Mouse (Mus musculus): ENCODE results near the gene Slc6a9. TPM values are rescaled to one million over a fixed set of nuclear protein-coding genes. Genes with fewer than 3 reads are reported as not detected.

The Slc6a9 gene
- polyA plus RNA-seq, 1 experiment: 129 TPM

DNA sequence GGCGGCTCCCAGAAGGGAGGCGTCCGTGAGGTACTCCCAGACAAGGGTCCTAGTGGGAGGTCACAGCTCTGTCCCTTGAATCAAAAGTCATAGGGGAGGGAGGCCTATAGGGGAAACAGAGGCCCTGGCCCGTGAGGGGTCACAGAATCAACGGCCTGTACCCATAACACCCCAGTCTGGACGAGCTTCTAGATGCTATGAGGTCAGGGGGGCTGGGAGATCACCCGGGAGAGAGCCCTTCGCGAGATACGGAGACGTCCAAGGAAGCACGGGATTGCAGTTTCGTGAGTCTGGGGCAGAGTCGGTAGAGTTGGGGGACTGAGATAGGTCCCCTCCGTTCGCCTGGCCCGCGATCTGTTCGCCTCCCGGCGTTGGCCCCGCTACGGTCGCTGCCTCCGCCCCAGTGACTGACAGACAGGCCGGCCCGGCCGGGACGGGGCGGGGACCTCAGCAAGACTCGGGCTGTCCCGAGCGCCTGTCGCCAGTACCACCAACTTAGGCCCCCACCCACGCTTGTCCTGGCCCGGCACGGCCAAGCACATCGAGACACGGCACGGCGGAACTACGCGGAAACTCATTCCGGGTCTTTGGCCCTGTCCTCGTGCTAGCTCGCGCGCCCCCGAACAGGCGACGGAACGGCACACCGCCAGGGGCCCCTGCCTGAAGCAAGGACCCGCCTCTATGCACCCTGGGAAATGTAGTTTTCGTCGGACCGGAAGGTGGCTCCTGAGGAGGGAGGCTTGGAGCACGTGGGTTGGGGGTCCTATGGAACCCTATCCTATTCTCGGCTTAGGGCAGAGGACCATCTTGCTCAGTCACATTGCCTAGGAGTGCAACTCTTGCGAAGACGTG lies 80.5 kb downstream of the Slc6a9 start, which contains the start of gene Ipo13:
Ipo13 (minus strand) TSS at position 409 of the 852 bp plus-strand sequence.
- peak within 1 kb of the TSS; percentile 95 for H3K4me3 ChIP-seq
- TF ChIP-seq POLR2AphosphoS2 (IDR thresholded peaks at IDR 0.05; ENCODE audit: insufficient read length, low read depth) (peak; percentile 87), REST (IDR thresholded peaks at IDR 0.05; ENCODE audit: insufficient read depth, insufficient read length) (no peak), TCF12 (IDR thresholded peaks at IDR 0.05; ENCODE audit: insufficient read depth, poor library complexity, severe bottlenecking) (no peak), MAX (IDR thresholded peaks at IDR 0.05; ENCODE audit: low read depth) (peak; percentile 92), E2F4 (IDR thresholded peaks at IDR 0.05; ENCODE audit: insufficient read depth) (no peak), TCF3 (IDR thresholded peaks at IDR 0.05; ENCODE audit: insufficient read length, low read depth) (no peak), POLR2A (IDR thresholded peaks at IDR 0.05; ENCODE audit: insufficient read length, low read depth) (peak; percentile 94), CEBPB (IDR thresholded peaks at IDR 0.05; ENCODE audit: insufficient read depth, poor library complexity, severe bottlenecking) (no peak), SRF (IDR thresholded peaks at IDR 0.05; ENCODE audit: control insufficient read depth, insufficient read length, low read depth) (no peak), USF1 (IDR thresholded peaks at IDR 0.05; ENCODE audit: low read depth) (peak; percentile 79), MYOG (IDR thresholded peaks at IDR 0.05; ENCODE audit: control insufficient read depth in 1 of 3, insufficient read depth in 1 of 3, insufficient read length in 2 of 3, low read depth in 2 of 3) (peak in 1 of 3 experiments; percentile 2)
- peak within 1 kb of the TSS; percentile 11 for H3ac ChIP-seq (ENCODE audit: control insufficient read depth, insufficient read length)
- no peaks in the 10 kb centered on the region for H3K36me3 ChIP-seq (ENCODE audit: control insufficient read depth, insufficient read depth)
- no peaks in the 10 kb centered on the region for H3K27me3 ChIP-seq (ENCODE audit: control insufficient read depth, insufficient read depth, insufficient read length)
- peak within 1 kb of the TSS; percentile 83 for H3K4me2 ChIP-seq (ENCODE audit: low read depth)
- H3K79me2 ChIP-seq (ENCODE audit: control insufficient read depth, insufficient read depth): peaks cover 47% of the 10 kb centered on the region

DNA sequence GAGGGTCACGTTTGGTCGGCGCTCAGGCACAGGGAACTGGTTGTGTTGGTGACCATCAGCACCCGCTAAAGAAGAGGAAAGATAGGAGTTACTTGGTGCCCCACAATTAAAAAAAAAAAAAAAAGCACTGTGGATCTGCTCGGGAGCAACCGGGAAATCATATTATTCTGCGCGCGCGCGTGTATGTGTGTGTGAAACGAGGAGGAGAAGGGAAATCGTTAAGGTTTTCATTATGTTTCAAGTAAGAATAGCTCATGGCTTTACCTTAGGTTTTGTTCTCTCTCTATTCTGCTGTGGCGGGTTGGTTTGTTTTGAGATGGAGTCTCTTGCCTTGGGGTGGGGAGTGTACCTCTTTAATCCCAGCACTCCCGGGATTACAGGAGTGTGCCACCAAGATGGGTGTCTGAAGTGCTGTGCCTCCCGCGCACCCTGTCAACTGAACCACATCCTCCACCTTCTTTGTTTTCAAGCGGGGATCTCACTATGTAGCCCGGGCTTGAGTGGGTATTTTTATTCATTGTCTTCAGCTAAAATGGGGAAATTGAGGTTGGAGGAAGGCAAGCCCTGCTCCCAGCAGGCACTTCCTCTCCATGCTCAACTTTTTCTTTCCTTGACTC lies 81.3 kb downstream of the Slc6a9 start:
- peaks cover 39% of the 10 kb centered on the region for H3K79me2 ChIP-seq (ENCODE audit: control insufficient read depth, insufficient read depth)
- TF ChIP-seq TCF3 (IDR thresholded peaks at IDR 0.05; ENCODE audit: insufficient read length, low read depth): no peak
- TF ChIP-seq POLR2A (IDR thresholded peaks at IDR 0.05; ENCODE audit: insufficient read length, low read depth): no peak
- TF ChIP-seq E2F4 (IDR thresholded peaks at IDR 0.05; ENCODE audit: insufficient read depth): no peak
- TF ChIP-seq MAX (IDR thresholded peaks at IDR 0.05; ENCODE audit: low read depth): no peak
- TF ChIP-seq MYOG (IDR thresholded peaks at IDR 0.05; ENCODE audit: control insufficient read depth in 1 of 3, insufficient read depth in 1 of 3, insufficient read length in 2 of 3, low read depth in 2 of 3): no peak
- TF ChIP-seq USF1 (IDR thresholded peaks at IDR 0.05; ENCODE audit: low read depth): no peak
- no peak for TF ChIP-seq MYOD1 (IDR thresholded peaks at IDR 0.05; ENCODE audit: control insufficient read depth in 1 of 3, insufficient read length in 2 of 3, low read depth in 2 of 3)
- no peak for TF ChIP-seq POLR2AphosphoS2 (IDR thresholded peaks at IDR 0.05; ENCODE audit: insufficient read length, low read depth)
- no peak for TF ChIP-seq REST (IDR thresholded peaks at IDR 0.05; ENCODE audit: insufficient read depth, insufficient read length)
- no peak for TF ChIP-seq CEBPB (IDR thresholded peaks at IDR 0.05; ENCODE audit: insufficient read depth, poor library complexity, severe bottlenecking)
- TF ChIP-seq TCF12 (IDR thresholded peaks at IDR 0.05; ENCODE audit: insufficient read depth, poor library complexity, severe bottlenecking): no peak
- no peaks in the 10 kb centered on the region for H3K36me3 ChIP-seq (ENCODE audit: control insufficient read depth, insufficient read depth)
- H3ac ChIP-seq (ENCODE audit: control insufficient read depth, insufficient read length): peak overlapping the region; percentile 11
- peak overlapping the region; percentile 83 for H3K4me2 ChIP-seq (ENCODE audit: low read depth)
- peak overlapping the region; percentile 95 for H3K4me3 ChIP-seq
- no peaks in the 10 kb centered on the region for H3K27me3 ChIP-seq (ENCODE audit: control insufficient read depth, insufficient read depth, insufficient read length)

DNA sequence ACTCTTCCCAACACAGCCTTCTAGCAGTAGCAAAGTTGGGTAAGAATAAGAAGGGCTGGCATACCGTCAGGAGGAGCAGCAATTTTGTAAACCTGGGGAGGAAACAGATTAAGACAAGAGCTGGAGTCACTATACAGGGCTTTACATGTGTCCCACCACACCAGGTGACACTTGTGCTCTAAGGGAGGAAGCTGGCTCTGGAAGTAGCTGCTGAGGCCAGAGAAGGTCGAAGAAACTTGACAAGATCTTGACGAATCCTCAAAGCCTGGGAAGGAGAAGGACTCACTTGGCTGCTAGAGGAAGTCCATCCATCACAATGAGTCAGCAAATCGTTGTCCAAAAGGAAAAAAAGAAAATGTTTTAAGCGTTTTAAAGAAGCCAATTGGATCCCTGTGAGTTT lies 82.1 kb downstream of the Slc6a9 start:
- Histone ChIP-seq H3K4me2 (ENCODE audit: low read depth) (no peak overlapping the region), H3ac (ENCODE audit: control insufficient read depth, insufficient read length) (no peak overlapping the region), H3K4me3 (peak overlapping the region; percentile 95), H3K27me3 (ENCODE audit: control insufficient read depth, insufficient read depth, insufficient read length) (no peaks in the 10 kb centered on the region), H3K36me3 (ENCODE audit: control insufficient read depth, insufficient read depth) (no peaks in the 10 kb centered on the region), H3K79me2 (ENCODE audit: control insufficient read depth, insufficient read depth) (peaks cover 32% of the 10 kb centered on the region)
- TF ChIP-seq MYOG (IDR thresholded peaks at IDR 0.05; ENCODE audit: control insufficient read depth in 1 of 3, insufficient read depth in 1 of 3, insufficient read length in 2 of 3, low read depth in 2 of 3): no peak
- no peak for TF ChIP-seq MAX (IDR thresholded peaks at IDR 0.05; ENCODE audit: low read depth)
- no peak for TF ChIP-seq CEBPB (IDR thresholded peaks at IDR 0.05; ENCODE audit: insufficient read depth, poor library complexity, severe bottlenecking)
- TF ChIP-seq TCF12 (IDR thresholded peaks at IDR 0.05; ENCODE audit: insufficient read depth, poor library complexity, severe bottlenecking): no peak
- TF ChIP-seq TCF3 (IDR thresholded peaks at IDR 0.05; ENCODE audit: insufficient read length, low read depth): no peak
- TF ChIP-seq MYOD1 (IDR thresholded peaks at IDR 0.05; ENCODE audit: control insufficient read depth in 1 of 3, insufficient read length in 2 of 3, low read depth in 2 of 3): no peak
- no peak for TF ChIP-seq USF1 (IDR thresholded peaks at IDR 0.05; ENCODE audit: low read depth)
- no peak for TF ChIP-seq POLR2AphosphoS2 (IDR thresholded peaks at IDR 0.05; ENCODE audit: insufficient read length, low read depth)

DNA sequence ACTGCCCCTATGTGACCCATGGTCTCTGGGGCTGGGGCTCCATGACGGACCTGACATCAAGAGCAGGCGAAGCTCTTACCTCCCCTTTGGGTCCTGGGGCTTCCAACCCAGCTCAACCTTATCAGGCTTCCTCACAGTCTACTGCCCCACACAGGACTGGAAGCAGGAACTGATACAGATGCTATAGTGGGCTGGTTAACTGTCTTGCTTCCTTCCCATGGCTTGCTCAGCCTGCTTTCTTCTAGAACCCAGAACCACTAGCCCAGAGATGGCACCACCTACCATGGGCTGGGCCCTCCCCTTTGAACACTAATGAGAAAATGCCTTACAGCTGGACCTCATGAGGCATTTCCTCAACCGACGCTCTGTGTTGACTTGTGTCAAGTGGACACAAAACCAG lies 83.1 kb downstream of the Slc6a9 start:
- H3K79me2 ChIP-seq (ENCODE audit: control insufficient read depth, insufficient read depth): peaks cover 22% of the 10 kb centered on the region
- no peak overlapping the region for H3K4me3 ChIP-seq
- no peaks in the 10 kb centered on the region for H3K36me3 ChIP-seq (ENCODE audit: control insufficient read depth, insufficient read depth)
- TF ChIP-seq USF1 (IDR thresholded peaks at IDR 0.05; ENCODE audit: low read depth) (no peak), E2F4 (IDR thresholded peaks at IDR 0.05; ENCODE audit: insufficient read depth) (no peak), MAX (IDR thresholded peaks at IDR 0.05; ENCODE audit: low read depth) (no peak), POLR2AphosphoS2 (IDR thresholded peaks at IDR 0.05; ENCODE audit: insufficient read length, low read depth) (no peak), REST (IDR thresholded peaks at IDR 0.05; ENCODE audit: insufficient read depth, insufficient read length) (no peak), TCF3 (IDR thresholded peaks at IDR 0.05; ENCODE audit: insufficient read length, low read depth) (no peak), SRF (IDR thresholded peaks at IDR 0.05; ENCODE audit: control insufficient read depth, insufficient read length, low read depth) (no peak), MYOD1 (IDR thresholded peaks at IDR 0.05; ENCODE audit: control insufficient read depth in 1 of 3, insufficient read length in 2 of 3, low read depth in 2 of 3) (no peak), MYOG (IDR thresholded peaks at IDR 0.05; ENCODE audit: control insufficient read depth in 1 of 3, insufficient read depth in 1 of 3, insufficient read length in 2 of 3, low read depth in 2 of 3) (no peak), TCF12 (IDR thresholded peaks at IDR 0.05; ENCODE audit: insufficient read depth, poor library complexity, severe bottlenecking) (no peak), POLR2A (IDR thresholded peaks at IDR 0.05; ENCODE audit: insufficient read length, low read depth) (no peak), CEBPB (IDR thresholded peaks at IDR 0.05; ENCODE audit: insufficient read depth, poor library complexity, severe bottlenecking) (no peak)
- H3ac ChIP-seq (ENCODE audit: control insufficient read depth, insufficient read length): no peak overlapping the region
- H3K4me2 ChIP-seq (ENCODE audit: low read depth): no peak overlapping the region
- H3K27me3 ChIP-seq (ENCODE audit: control insufficient read depth, insufficient read depth, insufficient read length): no peaks in the 10 kb centered on the region

Data from myocyte (in vitro differentiated cells).